Mouse (Mus musculus) spleen, postnatal 14 days (tissue): ENCODE data around the gene Kcnk2.

Source experiments
- DNase-seq, 2 experiments: peaks; one replicate each; pipeline ENCODE4 v3.0.0; 2021 to 2022; ENCODE audit warnings: low spot score in 2 of 2

Kcnk2 gene

DNA sequence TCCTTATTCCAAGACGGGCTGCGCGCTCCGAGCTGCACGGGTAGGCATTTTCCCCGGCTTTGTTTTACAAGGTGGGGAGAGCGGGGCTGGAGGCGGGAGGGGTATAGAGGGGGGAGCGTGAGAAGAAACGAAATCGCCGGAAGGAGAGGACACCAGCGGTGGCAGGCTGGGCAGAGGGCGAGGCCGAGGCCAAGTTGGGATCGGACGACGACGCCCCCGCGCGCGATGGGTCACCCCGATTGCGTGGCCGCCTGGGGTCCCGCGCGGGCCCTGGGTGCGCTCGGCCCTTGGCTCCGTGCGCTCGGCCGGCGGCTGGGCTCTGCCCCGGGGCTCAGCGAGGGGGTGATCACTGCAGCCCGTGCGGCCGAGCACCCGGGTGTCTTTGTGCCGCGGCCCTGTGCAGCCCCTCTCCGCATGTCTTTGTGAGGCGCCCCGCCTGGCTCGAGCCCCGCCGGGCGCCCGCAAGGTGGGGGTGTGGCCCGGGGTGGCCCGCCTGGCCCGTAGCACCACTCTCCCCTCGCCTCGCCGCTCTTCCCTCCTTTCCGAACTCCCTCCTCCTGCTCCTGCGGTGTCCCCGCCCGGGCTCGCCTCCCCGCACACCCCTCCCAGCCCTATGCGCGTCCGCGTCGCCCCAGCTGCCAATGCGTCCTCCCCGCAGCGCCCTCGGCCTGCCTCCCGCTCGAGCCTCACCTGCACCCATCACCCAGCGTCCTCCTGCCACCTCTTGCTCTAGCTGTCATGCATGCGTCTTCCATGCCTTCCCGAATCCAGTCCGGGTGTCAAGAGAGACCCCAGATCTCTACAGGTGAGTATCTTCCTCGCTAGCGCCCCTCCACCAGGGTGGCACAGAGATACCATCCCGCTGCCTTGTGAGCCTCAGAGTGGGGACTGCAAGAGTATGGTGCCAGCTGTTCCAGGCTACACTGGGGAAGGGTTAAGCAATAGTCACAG, 58.5 kb downstream of the Kcnk2 start:
- DNase-seq, result no peak

DNA sequence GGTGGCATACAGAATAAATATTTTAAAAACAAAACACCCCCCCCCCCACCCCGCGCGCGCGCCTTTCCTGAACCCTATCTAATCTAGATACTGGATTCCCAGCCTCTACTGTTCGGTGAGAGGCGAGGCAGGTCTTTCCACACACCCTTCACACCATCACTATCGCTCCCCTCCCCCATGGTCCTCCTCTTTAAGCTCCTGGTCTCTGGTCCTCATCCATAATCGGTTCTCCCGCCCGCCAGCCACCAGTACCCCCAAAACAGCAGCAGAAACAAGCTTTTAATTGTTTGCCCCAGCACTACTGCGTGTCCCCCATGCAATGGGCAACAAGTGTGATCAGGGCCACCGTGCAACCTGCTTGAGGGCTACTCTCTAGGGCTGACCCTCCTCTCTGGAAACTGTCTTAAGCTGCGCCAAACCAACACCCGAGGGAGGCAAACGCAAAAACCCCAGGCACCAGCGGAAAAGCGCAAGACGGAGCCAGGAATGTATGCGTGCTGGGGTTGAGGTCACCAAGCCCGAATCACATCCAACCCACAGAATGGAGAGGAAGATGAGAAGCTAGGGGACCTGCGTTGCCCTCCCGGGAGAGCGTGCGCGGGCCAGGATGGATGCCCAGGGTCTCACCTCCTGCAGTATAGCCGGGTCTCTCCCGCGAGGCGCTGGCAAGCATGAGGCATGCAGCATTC, 59.5 kb downstream of the Kcnk2 start:
- DNase-seq, result no peak

DNA sequence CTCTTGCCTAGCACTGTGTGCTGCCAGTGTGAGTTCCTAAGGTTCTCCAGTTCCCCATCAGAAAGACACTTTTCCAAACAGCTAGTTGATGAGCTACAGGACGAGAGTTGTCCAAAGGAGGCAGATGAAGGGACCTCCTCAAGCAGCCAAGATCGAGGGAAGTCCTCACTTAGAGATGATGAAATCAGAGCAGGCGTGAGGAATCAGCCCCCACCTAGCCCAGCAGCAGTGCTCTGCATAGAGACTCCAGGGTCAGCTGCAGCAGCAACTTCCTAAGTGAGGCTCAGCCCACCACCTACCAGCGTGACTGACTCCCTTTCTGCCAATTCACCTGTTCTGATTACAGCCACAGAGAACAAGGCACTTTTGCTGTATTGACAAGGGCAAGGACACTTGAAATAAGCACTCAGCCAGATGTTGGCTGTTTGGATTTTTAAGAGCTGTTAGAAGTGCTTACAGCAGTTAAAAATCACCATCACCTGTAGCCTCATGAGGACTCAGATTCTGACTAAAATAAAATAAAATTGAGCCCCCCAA, 60.6 kb downstream of the Kcnk2 start:
- no peak for DNase-seq

DNA sequence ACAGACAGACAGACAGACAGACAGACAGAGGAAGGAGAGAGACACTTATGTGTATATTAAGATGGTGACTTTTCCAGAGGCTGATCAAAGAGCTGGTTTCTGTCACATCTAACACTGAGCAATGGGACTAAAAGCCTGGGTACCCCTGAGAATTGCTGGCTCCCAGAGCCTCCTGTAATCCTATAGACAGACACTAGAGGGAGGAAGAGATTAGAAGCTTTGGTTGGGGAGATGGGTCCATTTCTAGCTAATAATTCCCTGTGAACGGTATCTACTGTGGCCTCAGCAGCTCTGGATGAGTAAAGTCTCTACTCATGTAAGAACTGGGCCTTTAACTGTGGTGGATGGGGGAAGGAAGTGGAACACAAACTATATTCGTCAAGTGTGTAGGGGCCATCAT, 86.2 kb downstream of the Kcnk2 start:
- DNase-seq, result no peak

DNA sequence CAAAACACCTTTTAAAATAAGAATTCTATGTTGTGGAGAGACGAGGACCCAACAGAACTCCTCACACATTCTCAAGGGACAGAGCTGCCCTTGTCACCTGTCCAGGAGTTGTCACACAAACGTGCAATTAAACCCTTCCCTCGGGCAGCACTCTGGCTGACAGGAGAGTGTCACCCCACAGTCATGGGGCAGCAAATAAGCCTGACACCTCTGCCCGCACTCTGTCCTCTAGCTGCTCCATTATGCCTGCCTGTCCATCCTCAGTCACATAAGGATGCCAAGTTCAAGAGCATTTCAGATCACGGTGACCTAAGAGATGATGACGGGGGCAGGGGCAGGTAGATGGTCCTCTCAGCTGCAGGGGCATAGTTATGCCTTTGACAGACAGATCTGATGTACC, 87.6 kb downstream of the Kcnk2 start:
- DNase-seq, result no peak

DNA sequence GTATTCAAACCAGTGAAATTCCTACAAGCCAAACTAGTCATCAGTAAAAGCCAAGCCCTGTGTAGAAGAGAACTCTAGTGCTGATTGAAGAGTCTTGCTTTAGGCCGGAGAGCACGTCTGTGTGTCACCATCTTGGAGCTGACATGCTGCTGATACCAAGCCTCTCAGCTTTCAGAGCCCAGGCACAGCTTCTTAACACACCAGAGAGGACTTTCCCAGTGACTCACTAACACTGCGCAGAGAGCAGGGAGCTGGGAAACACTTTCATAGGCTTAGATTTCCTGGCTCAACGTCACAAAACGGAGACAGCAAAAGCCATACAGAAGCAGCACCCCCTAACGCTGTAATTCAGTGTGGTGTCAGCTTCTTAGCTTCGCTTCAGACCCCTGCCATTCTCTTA, 88.3 kb downstream of the Kcnk2 start:
- no peak for DNase-seq

DNA sequence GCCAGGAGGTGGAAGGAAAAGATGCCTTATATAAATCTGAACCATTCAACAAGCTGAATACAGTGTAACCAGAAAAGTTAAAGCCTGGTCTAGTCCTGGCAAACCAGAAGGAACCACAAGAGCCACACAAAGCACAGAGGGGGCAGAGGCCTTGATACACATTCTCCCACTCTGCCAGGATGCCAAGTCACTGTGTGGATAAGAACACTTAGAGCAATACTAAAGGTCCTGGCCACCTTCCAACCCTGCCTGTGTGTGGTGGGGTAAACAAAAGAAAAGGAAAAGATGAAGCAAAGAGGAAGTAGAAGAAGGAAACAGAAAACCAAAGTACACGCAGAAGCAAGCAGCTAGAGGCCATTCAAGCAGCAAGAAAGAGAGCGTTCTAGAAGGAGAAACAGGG, 91.9 kb downstream of the Kcnk2 start:
- DNase-seq, result no peak

DNA sequence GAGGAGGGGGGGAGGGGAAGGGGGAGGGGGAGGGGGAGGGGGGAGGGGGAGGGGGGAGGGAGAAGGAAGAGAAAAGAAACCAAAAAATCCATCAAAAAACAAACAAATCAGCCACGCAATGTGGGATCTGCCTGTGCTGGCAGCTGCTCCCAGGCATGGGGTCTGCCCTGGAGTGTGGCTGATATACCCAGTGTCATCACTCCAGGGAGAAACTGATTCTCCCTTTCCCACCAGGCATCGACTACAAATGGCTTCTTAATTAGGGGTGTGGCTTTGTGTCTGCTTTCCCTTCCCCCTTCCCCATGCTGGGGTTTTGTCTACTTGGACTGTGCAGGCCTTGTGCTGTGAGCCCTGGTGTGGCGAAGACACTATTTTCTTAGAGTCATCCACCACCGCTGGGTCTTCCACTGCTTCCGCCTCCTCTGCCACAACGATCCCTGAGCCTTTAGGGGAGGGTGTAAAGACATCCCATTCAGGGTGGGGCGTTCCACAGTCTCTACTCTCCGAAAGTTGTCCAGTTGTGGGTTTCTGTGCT, 97.0 kb downstream of the Kcnk2 start:
- DNase-seq, result no peak

DNA sequence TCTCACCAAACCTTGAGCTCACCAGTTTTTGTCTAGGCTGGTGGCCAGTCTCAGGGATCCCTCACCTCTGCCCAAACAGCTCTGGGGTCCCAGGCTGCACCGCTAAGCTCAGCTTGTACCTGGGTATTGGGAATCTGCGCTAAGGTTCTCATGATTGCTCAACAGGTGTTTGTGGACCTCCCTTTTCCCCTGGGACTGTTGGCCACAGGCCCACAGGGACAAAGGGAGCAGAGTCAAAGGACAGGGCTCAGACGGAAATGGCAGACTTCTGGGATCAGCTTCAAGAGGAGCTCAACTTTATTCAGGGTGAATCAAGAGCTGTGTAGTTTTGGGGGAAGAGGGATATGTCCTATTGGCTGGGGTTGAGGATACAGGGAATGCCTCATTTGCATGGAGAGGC, 99.1 kb downstream of the Kcnk2 start:
- no peak for DNase-seq

DNA sequence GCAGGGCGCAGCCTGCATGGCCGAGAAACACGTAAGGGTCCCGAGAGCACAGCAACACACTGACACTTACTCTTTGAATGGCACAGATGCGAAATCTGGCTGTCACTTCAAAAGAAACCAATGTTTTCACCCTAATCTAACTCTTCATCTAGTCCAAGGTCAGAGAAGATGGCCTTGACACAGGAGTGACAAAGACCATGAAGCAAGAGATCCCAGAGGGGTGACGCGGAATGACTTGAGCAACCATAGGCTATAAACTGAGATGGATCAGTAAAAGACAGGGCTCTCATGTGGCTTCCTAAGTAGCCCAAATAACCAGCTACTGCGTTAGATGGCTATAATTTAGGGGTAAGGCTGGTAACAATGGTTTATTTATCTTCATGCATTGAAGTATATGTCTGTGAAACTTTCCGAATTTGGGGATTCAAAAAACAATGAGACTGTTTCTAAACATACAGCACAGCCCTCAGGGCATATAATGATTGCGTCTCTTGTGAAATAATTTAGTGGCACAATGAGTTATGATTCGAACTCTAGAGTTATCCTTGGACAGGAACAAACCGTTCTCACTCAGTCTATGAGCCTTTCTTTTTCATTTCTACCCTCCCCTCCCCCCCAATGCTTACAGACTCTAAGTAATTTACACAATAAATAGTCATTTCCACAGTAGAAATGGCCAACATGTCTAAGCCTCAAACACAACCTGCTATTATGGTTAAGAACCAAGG, 108.2 kb downstream of the Kcnk2 start:
- DNase-seq, result no peak

DNA sequence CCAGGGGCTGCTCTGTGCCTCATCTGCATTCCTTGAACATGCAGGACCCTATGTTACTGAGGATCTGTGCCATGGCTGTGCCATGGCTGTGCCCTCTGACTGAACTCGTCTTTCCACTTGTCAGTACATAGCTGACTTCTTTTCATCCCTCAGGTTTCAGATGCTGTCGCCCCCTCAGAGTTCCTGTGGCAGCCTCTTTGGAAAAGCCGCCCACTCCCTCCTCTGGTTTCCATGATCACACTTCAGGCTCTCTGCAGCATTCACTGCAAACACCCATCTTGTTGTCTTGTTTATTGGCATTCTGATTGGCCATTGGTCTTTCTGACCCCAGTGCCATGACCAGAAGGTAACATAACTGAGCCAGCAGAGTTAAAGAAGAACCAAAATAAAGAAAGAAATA, 111.2 kb downstream of the Kcnk2 start:
- no peak for DNase-seq

DNA sequence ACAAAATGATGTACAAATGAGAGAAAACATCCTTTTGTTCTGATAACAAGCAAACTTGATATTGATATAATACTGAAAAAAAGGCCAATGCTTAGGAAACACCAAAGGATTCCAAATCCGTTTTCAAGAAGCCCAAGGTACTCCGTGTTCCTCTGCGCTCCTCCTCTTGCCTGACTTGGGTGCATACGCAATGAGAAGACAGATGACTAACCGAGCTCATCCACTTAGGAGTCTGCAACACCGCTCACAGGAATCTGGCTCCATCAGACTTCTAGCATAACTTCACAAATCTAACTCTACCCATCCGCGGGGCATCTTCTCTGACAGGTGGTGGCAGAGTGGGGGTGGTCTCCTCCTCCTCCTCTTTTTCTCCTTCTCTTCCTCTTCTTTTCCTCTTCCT, 113.1 kb downstream of the Kcnk2 start:
- no peak for DNase-seq

DNA sequence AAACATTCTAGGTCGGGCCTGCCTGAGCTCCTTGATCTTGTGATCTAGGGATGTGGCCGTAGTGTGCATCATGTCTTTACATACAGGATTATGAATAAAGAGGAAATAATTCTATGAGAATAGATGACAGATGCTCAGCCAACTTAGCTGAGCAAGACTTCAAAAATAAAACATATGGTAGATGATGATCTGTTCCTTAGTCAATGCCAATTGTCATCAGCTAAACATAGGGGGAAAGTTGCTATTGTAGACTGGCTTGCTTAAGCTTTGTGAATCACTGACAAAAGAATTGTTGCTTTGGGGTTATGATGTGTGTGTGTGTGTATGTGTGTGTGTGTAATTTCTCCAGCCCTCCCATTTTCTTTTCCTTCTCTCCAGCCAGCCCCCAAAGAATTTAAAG, 129.8 kb downstream of the Kcnk2 start:
- DNase-seq, result no peak

DNA sequence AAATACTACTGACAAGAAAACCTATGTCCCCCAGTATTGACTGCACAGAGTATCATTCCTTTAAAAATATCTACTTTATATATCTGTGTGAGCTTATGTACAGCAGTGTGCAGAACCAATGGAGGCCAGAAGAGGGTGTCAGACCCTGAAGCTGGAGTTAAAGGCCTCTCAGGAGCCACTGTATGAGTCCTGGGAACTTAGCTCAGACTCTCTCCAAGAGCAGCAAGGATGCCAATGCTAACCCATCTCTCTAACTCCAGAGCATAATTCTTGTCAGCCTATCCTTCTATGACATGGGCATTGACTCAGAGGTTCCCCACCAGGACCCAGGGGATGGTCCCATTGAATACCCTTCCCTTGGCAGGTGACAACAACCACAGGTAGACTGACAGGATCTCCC, 148.4 kb downstream of the Kcnk2 start:
- no peak for DNase-seq

DNA sequence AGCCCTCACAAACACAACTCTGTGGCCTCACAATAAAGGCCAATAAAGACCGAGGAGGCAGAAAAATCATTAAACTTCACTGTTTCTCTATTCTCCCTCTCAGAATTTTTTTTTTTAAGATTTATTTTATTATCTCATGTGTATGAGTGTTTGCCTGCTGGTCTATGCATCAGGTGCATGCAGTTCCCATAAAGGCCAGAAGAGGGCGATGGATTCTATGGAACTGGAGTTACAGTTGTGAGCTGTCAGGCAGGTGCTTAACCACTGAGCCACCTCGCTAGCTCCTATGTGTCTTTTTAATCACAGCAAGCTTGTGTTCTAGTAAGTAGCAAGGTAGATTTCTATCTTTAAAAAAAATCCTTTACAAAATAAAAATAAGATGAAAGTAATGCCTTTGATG, 148.9 kb downstream of the Kcnk2 start:
- DNase-seq, result no peak

DNA sequence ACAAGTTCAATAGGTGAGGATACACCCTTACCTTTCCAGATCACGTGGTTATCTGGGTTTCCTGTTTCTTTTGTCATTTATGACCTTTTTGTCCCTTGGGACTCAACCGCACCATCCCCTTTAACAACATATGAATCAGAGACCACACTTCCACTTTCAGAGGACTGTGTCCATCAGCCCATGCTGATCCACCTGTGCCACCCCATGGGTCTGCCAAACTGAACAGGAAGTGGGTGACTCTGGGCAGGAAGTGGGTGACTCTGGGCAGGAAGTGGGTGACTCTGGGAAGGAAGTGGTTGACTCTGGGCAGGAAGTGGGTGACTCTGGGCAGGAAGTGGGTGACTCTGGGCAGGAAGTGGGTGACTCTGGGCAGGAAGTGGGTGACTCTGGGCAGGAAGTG, 158.9 kb downstream of the Kcnk2 start:
- peak in 1 of 2 experiments; percentile 11 for DNase-seq

DNA sequence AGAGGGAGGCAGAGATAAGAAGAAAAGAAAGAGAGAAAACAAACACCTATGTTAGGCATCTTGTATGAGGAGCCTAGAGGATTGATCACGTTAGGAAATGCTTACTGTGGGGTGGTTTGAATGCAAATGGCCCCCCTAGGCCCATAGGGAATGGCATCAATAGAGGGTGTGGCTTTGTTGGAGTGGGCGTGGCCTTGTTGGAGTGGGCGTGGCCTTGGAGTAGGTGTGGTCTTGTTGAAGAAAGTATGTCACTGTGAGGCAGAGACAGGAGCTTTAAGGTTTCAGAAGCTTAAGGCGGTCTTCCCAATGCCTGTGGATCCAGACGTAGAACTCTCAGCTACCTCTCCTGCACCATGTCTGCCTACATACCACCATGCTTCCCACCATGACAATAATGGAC, 166.8 kb downstream of the Kcnk2 start:
- no peak for DNase-seq

DNA sequence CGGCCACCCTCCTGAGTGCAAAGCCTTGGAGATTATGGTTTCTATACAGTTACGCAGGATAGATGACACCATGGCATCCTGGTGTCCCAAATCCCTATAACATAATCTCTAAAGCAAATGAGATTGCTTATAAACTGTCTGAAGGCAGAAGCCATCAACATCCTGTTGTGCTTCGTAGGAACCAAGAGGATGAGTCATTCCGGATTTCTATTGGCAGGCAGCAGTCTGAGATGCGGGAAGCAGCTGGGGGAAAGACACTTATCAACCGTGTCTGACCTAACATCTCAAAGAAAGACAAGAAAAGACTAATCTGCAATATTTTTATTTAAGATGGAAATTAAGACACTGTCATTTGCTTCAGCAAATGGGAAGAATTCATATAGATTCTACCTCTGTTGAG, 169.2 kb downstream of the Kcnk2 start:
- no peak for DNase-seq

DNA sequence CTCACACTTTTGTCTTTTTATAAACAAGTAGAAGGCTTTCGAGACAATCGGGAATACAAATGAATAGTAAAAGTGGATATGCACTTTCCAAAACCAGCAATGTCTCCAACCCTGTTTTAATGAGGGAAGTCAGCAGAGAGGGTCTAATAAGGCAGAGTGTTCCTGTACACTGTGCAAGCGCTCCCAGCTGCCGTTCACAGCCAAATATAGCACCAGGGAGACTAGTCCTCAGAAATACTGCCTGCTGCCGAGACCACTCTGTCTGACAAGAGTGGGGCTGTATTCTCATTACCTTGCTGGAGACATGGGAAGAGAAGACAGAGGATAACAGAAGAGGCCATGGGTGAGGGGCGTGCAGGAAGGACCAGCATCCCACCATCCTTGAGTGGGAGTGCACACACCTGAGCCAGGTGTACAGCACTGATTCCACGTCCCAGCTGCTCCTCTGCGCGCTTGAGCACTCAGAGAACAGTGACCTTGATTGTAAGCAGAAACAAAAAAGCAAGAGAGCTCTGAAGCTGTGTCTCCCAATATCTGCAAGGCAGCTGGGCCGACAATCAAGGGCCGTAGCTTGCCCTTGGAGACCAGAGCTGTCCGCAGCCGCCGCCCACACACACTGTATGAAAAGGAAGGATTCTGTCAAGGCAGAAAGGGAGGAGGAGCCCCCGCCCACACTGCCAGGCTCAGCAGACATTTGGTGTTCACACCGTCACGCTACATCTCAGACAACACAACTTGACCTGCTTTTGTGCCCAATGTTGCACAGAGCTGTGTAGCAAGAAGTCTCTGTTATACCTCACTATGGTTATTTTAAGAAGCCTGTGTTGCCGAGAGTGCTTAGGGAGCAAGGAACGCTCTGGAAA, 173.6 kb downstream of the Kcnk2 start:
- DNase-seq, result no peak

DNA sequence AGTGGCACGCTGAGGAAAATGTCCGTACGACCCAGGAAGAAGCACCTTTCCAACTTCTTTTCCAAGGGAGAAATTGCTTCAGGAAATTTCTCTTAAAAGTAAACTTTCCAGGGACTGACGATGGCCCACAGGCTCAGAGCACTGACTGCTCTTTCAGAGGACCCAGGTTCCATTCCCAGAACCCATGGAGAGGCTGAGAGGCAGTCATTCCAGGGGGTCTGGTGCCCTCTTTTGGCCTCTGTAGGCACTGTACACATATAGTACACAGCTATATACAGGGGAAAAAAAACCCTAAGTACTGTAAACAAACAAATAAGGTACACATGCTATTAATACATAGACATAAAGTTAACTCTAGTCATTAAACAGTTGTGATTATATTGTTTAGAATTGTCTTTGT, 174.6 kb downstream of the Kcnk2 start:
- DNase-seq, result no peak

DNA sequence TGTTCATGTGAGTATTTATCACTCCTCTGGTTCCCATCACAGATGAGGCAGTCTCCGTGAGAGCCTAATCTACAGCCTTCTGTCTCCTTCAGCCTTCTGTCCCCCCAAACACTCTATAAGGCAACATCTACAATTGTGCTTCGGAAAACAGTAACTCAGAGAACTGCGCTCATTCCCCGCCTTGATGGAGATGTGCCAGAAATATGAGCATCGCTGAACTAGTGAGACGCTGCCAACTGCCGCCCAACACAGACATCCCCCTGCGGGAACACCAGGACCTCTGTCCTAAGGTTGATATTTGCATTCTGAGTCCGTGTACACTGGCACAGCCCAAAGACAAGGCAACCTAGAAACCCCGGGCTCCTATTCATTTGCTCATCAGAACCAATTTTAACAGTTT, 183.0 kb downstream of the Kcnk2 start:
- no peak for DNase-seq
